Comparison of ENCODE assay signal across 8 mouse cellular contexts in the genomic region with DNA sequence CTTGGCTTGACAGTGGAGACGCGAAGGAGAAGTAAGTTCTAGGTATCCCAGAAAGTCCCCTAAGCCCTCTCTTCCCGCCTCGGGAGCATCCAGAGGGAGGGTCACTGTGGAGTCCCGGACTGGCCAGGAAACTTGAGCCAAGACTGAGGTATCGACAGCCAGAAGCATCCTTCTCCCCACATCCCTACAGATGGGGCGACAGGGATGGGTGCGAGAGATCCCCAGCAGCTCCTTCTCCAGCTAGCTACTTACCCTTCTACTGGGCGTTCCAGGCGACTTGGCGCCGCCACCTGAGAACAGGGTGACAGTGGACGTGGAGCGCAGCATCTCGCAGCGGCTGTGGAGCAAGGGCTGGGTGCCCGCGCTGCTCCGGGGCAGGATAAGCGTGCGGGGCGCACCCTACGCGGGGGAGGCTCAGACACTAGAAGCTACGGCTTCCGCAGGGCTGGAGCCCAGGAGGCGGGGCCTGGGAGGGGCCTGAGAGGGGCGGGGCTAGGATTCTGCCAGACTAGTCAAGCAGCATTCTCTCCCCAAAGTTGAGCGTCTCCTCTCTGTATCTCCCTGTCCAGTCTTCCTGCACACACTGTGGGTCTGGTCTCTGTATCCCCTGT. TPM values are rescaled to one million over a fixed set of nuclear protein-coding genes. Genes with fewer than 3 reads are reported as not detected.
DNase-seq lines count a peak whose midpoint lies in the region; ATAC-seq and TF ChIP-seq lines count a peak whose summit lies in the region.

TSS of gene Myzap (minus strand) at position 423 of the 611 bp plus-strand sequence.

- H3K9me3 ChIP-seq in erythroblast, embryonic 14.5 days (ENCODE audit: control insufficient read depth, low read length), result no peaks in the 10 kb centered on the region
- H3K9me3 ChIP-seq in heart, embryonic 11.5 days (replicated peaks; ENCODE audit: control insufficient read depth, low read length), result no peaks in the 10 kb centered on the region
- H3K9me3 ChIP-seq in kidney, embryonic 16.5 days (ENCODE audit: low read length), result no peaks in the 10 kb centered on the region
- no peaks in the 10 kb centered on the region for H3K9me3 ChIP-seq in liver, embryonic 13.5 days (replicated peaks)
- H3K9me3 ChIP-seq in stomach, embryonic 16.5 days (replicated peaks; ENCODE audit: control insufficient read depth, low read length), result no peaks in the 10 kb centered on the region

- H3K36me3 ChIP-seq in erythroblast, embryonic 14.5 days (ENCODE audit: control insufficient read depth), result no peaks in the 10 kb centered on the region
- H3K36me3 ChIP-seq in heart, embryonic 11.5 days (ENCODE audit: control insufficient read depth, insufficient read depth, low read length), result no peaks in the 10 kb centered on the region
- no peaks in the 10 kb centered on the region for H3K36me3 ChIP-seq in kidney, embryonic 16.5 days (ENCODE audit: insufficient read depth, low read length)
- H3K36me3 ChIP-seq in liver, embryonic 13.5 days, result no peaks in the 10 kb centered on the region
- no peaks in the 10 kb centered on the region for H3K36me3 ChIP-seq in stomach, embryonic 16.5 days (ENCODE audit: control insufficient read depth, insufficient read depth, low read length)

- peak; percentile 95 to 97 for DNase-seq in B cell, adult 2 months
- peak; percentile 86 for DNase-seq in liver, embryonic 13.5 days
- peak; percentile 73 for DNase-seq in neural tube, embryonic 10.5 days (ENCODE audit: extremely low spot score, low spot score)

- no peak for TF ChIP-seq CTCF in bone marrow macrophage, adult 2 months (IDR thresholded peaks at IDR 0.05; ENCODE audit: low read depth, low read length)

- peak within 1 kb of the TSS; percentile 76 for H3K4me2 ChIP-seq in heart, embryonic 11.5 days
- peak within 1 kb of the TSS; percentile 89 for H3K4me2 ChIP-seq in kidney, embryonic 16.5 days (replicated peaks; ENCODE audit: low read depth, low read length)
- peak within 1 kb of the TSS; percentile 72 for H3K4me2 ChIP-seq in liver, embryonic 13.5 days
- peak within 1 kb of the TSS; percentile 70 for H3K4me2 ChIP-seq in stomach, embryonic 16.5 days (ENCODE audit: low read depth, low read length)

- WGBS in heart, embryonic 11.5 days (ENCODE audit: insufficient replicate concordance), result 1% methylated on average over 29 of the region's 29 CpGs
- WGBS in kidney, embryonic 16.5 days, result under 1% methylated on average over 29 of the region's 29 CpGs
- WGBS in liver, embryonic 13.5 days (ENCODE audit: insufficient replicate concordance), result under 1% methylated on average over 29 of the region's 29 CpGs
- 2% methylated on average over 29 of the region's 29 CpGs for WGBS in stomach, embryonic 16.5 days

- H3K27me3 ChIP-seq in erythroblast, embryonic 14.5 days (ENCODE audit: control insufficient read depth), result peaks cover 39% of the 10 kb centered on the region
- peaks cover 2% of the 10 kb centered on the region; the same call in 1 of the 2 replicates for H3K27me3 ChIP-seq in heart, embryonic 11.5 days (ENCODE audit: control insufficient read depth, insufficient read depth, low read length)
- H3K27me3 ChIP-seq in kidney, embryonic 16.5 days (ENCODE audit: insufficient read depth, low read length), result no peaks in the 10 kb centered on the region
- peaks cover 16% of the 10 kb centered on the region for H3K27me3 ChIP-seq in liver, embryonic 13.5 days
- no peaks in the 10 kb centered on the region for H3K27me3 ChIP-seq in stomach, embryonic 16.5 days (ENCODE audit: control insufficient read depth, insufficient read depth, low read length)

- peak within 1 kb of the TSS; percentile 57 for H3K4me3 ChIP-seq in bone marrow macrophage, adult 2 months (ENCODE audit: insufficient read depth, low read length)
- H3K4me3 ChIP-seq in erythroblast, embryonic 14.5 days (replicated peaks), result peak within 1 kb of the TSS; percentile 60
- peak within 1 kb of the TSS; percentile 63 for H3K4me3 ChIP-seq in heart, embryonic 11.5 days (ENCODE audit: low read depth, low read length)
- peak within 1 kb of the TSS; percentile 65 for H3K4me3 ChIP-seq in kidney, embryonic 16.5 days (ENCODE audit: low read length)
- peak within 1 kb of the TSS; percentile 56 for H3K4me3 ChIP-seq in liver, embryonic 13.5 days (replicated peaks)
- H3K4me3 ChIP-seq in stomach, embryonic 16.5 days (replicated peaks; ENCODE audit: low read length), result peak within 1 kb of the TSS; percentile 60

- H3K9ac ChIP-seq in heart, embryonic 11.5 days (ENCODE audit: low read depth, low read length), result peak within 1 kb of the TSS; percentile 74
- peak within 1 kb of the TSS; percentile 71 for H3K9ac ChIP-seq in kidney, embryonic 16.5 days (replicated peaks; ENCODE audit: low read length)
- H3K9ac ChIP-seq in liver, embryonic 13.5 days, result peak within 1 kb of the TSS; percentile 37
- H3K9ac ChIP-seq in stomach, embryonic 16.5 days (ENCODE audit: low read length), result peak within 1 kb of the TSS; percentile 75

- no peak for TF ChIP-seq POLR2A in bone marrow macrophage, adult 2 months (IDR thresholded peaks at IDR 0.05; ENCODE audit: borderline replicate concordance, low read depth, low read length)

- ATAC-seq in heart, embryonic 11.5 days (replicated peaks; ENCODE audit: insufficient number of reproducible peaks, low FRiP score, low TSS enrichment), result peak; percentile 82
- peak; percentile 95 for ATAC-seq in kidney, embryonic 16.5 days (ENCODE audit: low FRiP score, low TSS enrichment)
- peak; percentile 90 for ATAC-seq in liver, embryonic 13.5 days (ENCODE audit: low read depth)
- ATAC-seq in stomach, embryonic 16.5 days (ENCODE audit: insufficient read depth, low FRiP score), result peak; percentile 95

- H3K4me1 ChIP-seq in bone marrow macrophage, adult 2 months (ENCODE audit: control insufficient read depth, insufficient read depth, low read length), result no peaks in the 10 kb centered on the region
- H3K4me1 ChIP-seq in erythroblast, embryonic 14.5 days (ENCODE audit: control insufficient read depth), result peaks cover 15% of the 10 kb centered on the region
- H3K4me1 ChIP-seq in heart, embryonic 11.5 days (ENCODE audit: control insufficient read depth, insufficient read depth, low read length), result peaks cover 35% of the 10 kb centered on the region
- H3K4me1 ChIP-seq in kidney, embryonic 16.5 days (ENCODE audit: insufficient read depth, low read length), result peaks cover 21% of the 10 kb centered on the region
- peaks cover 17% of the 10 kb centered on the region for H3K4me1 ChIP-seq in liver, embryonic 13.5 days (replicated peaks)
- peaks cover 7% of the 10 kb centered on the region; the same call in 1 of the 2 replicates for H3K4me1 ChIP-seq in stomach, embryonic 16.5 days (ENCODE audit: control insufficient read depth, insufficient read depth, low read length)

- no peak within 1 kb of the TSS for H3K27ac ChIP-seq in bone marrow macrophage, adult 2 months (ENCODE audit: insufficient read depth, low read depth, low read length)
- peak within 1 kb of the TSS; percentile 47 for H3K27ac ChIP-seq in heart, embryonic 11.5 days (ENCODE audit: low read depth, low read length)
- H3K27ac ChIP-seq in kidney, embryonic 16.5 days (ENCODE audit: low read length), result peak within 1 kb of the TSS; percentile 25
- H3K27ac ChIP-seq in liver, embryonic 13.5 days, result no peak within 1 kb of the TSS
- peak within 1 kb of the TSS; percentile 29 for H3K27ac ChIP-seq in stomach, embryonic 16.5 days (ENCODE audit: low read length)

RNA-seq across cellular contexts. Expression of gene Myzap, which starts in this region (rescaled TPM):
- not detected in 2 replicates for polyA plus RNA-seq in bone marrow macrophage, adult 2 months (2012; ENCODE audit: insufficient read depth, insufficient read length, missing spikeins)
- 0.03 TPM in 1 of 2 replicates, not detected in the other for polyA plus RNA-seq in erythroblast, embryonic 14.5 days (2012)
- 51.3 and 58.0 TPM in 2 replicates for polyA plus RNA-seq in heart, embryonic 11.5 days (2014; fragmentation: Nextera tagmentation; extraction: Ambion mirVana)
- 17.3 and 19.0 TPM in 2 replicates for polyA plus RNA-seq in kidney, embryonic 16.5 days (2015; fragmentation: Nextera tagmentation; extraction: Ambion mirVana)
- 3.0 and 3.6 TPM in 2 replicates for polyA plus RNA-seq in liver, embryonic 13.5 days (2015; fragmentation: Nextera tagmentation; extraction: Ambion mirVana)
- 16.4 and 19.6 TPM in 2 replicates for polyA plus RNA-seq in stomach, embryonic 16.5 days (2015; fragmentation: Nextera tagmentation; extraction: Ambion mirVana)

Comparison
In these comparisons a context has a peak if more than half of its experiments do, and no peak if none do; other contexts are left out.
1. H3K27ac ChIP-seq: peak in heart, embryonic 11.5 days (single experiment), kidney, embryonic 16.5 days (single experiment) and stomach, embryonic 16.5 days (single experiment); none in bone marrow macrophage, adult 2 months (single experiment) and liver, embryonic 13.5 days (single experiment).
2. Peak in every context shown above with its lines, with median percentiles within 50 percentile points of each other: DNase-seq, H3K4me3 ChIP-seq, ATAC-seq, H3K4me2 ChIP-seq and H3K9ac ChIP-seq.